Mouse (Mus musculus): ENCODE measurements at regions not wholly inside any gene's neighbourhood (a gene's known extent, or its start where the extent isn't known, plus 50 kb on each side); places are given as distances from the start of the nearest gene placed in this dataset.

- no peak overlapping the region for H3K4me3 ChIP-seq (ENCODE audit: insufficient read depth, low read length)
- TF ChIP-seq POLR2A (IDR thresholded peaks at IDR 0.05; ENCODE audit: extremely low read depth, insufficient read depth, low read length) (no peak), CTCF (IDR thresholded peaks at IDR 0.05; ENCODE audit: extremely low read depth, insufficient read depth, low read length) (no peak)
- no peaks in the 10 kb centered on the region for H3K4me1 ChIP-seq (ENCODE audit: control insufficient read depth, insufficient read depth, low read length)
- H3K27ac ChIP-seq (ENCODE audit: insufficient read depth, low read length), result no peak overlapping the region
Observed at GRCm38 (mm10) chr10:96427407-96427806, 189.4 kb upstream of the Btg1 start.

- TF ChIP-seq POLR2A (IDR thresholded peaks at IDR 0.05; ENCODE audit: extremely low read depth, insufficient read depth, low read length) (no peak), CTCF (IDR thresholded peaks at IDR 0.05; ENCODE audit: extremely low read depth, insufficient read depth, low read length) (no peak)
- Histone ChIP-seq H3K4me1 (ENCODE audit: control insufficient read depth, insufficient read depth, low read length) (no peaks in the 10 kb centered on the region), H3K4me3 (ENCODE audit: insufficient read depth, low read length) (no peak overlapping the region), H3K27ac (ENCODE audit: insufficient read depth, low read length) (no peak overlapping the region)
Observed at GRCm38 (mm10) chr10:96430142-96430541, 186.7 kb upstream of the Btg1 start.

- H3K4me3 ChIP-seq (ENCODE audit: insufficient read depth, low read length), result no peak overlapping the region
- H3K4me1 ChIP-seq (ENCODE audit: control insufficient read depth, insufficient read depth, low read length), result no peaks in the 10 kb centered on the region
- TF ChIP-seq POLR2A (IDR thresholded peaks at IDR 0.05; ENCODE audit: extremely low read depth, insufficient read depth, low read length), result no peak
- no peak for TF ChIP-seq CTCF (IDR thresholded peaks at IDR 0.05; ENCODE audit: extremely low read depth, insufficient read depth, low read length)
- no peak overlapping the region for H3K27ac ChIP-seq (ENCODE audit: insufficient read depth, low read length)
Observed at GRCm38 (mm10) chr10:96435109-96435508, 181.7 kb upstream of the Btg1 start.

GRCm38 (mm10) chr10:96438398-96439103 is 178.3 kb upstream of the Btg1 start:
- TF ChIP-seq POLR2A (IDR thresholded peaks at IDR 0.05; ENCODE audit: extremely low read depth, insufficient read depth, low read length) (no peak), CTCF (IDR thresholded peaks at IDR 0.05; ENCODE audit: extremely low read depth, insufficient read depth, low read length) (no peak)
- no peak overlapping the region for H3K4me3 ChIP-seq (ENCODE audit: insufficient read depth, low read length)
- H3K27ac ChIP-seq (ENCODE audit: insufficient read depth, low read length), result no peak overlapping the region
- no peaks in the 10 kb centered on the region for H3K4me1 ChIP-seq (ENCODE audit: control insufficient read depth, insufficient read depth, low read length)

- TF ChIP-seq POLR2A (IDR thresholded peaks at IDR 0.05; ENCODE audit: extremely low read depth, insufficient read depth, low read length), result no peak
- TF ChIP-seq CTCF (IDR thresholded peaks at IDR 0.05; ENCODE audit: extremely low read depth, insufficient read depth, low read length), result no peak
- H3K27ac ChIP-seq (ENCODE audit: insufficient read depth, low read length), result no peak overlapping the region
- no peak overlapping the region for H3K4me3 ChIP-seq (ENCODE audit: insufficient read depth, low read length)
- H3K4me1 ChIP-seq (ENCODE audit: control insufficient read depth, insufficient read depth, low read length), result no peaks in the 10 kb centered on the region
Observed at GRCm38 (mm10) chr10:96442165-96442564, 174.6 kb upstream of the Btg1 start.

GRCm38 (mm10) chr10:96450266-96450665 is 166.5 kb upstream of the Btg1 start:
- Histone ChIP-seq H3K4me3 (ENCODE audit: insufficient read depth, low read length) (no peak overlapping the region), H3K27ac (ENCODE audit: insufficient read depth, low read length) (no peak overlapping the region), H3K4me1 (ENCODE audit: control insufficient read depth, insufficient read depth, low read length) (no peaks in the 10 kb centered on the region)
- TF ChIP-seq CTCF (IDR thresholded peaks at IDR 0.05; ENCODE audit: extremely low read depth, insufficient read depth, low read length) (no peak), POLR2A (IDR thresholded peaks at IDR 0.05; ENCODE audit: extremely low read depth, insufficient read depth, low read length) (no peak)

GRCm38 (mm10) chr10:96454857-96455256 is 161.9 kb upstream of the Btg1 start:
- TF ChIP-seq CTCF (IDR thresholded peaks at IDR 0.05; ENCODE audit: extremely low read depth, insufficient read depth, low read length), result no peak
- TF ChIP-seq POLR2A (IDR thresholded peaks at IDR 0.05; ENCODE audit: extremely low read depth, insufficient read depth, low read length), result no peak
- Histone ChIP-seq H3K27ac (ENCODE audit: insufficient read depth, low read length) (no peak overlapping the region), H3K4me3 (ENCODE audit: insufficient read depth, low read length) (no peak overlapping the region), H3K4me1 (ENCODE audit: control insufficient read depth, insufficient read depth, low read length) (no peaks in the 10 kb centered on the region)

- no peak overlapping the region for H3K27ac ChIP-seq (ENCODE audit: insufficient read depth, low read length)
- H3K4me3 ChIP-seq (ENCODE audit: insufficient read depth, low read length), result no peak overlapping the region
- no peaks in the 10 kb centered on the region; the same call in 1 of the 2 replicates for H3K4me1 ChIP-seq (ENCODE audit: control insufficient read depth, insufficient read depth, low read length)
- TF ChIP-seq CTCF (IDR thresholded peaks at IDR 0.05; ENCODE audit: extremely low read depth, insufficient read depth, low read length), result no peak
- TF ChIP-seq POLR2A (IDR thresholded peaks at IDR 0.05; ENCODE audit: extremely low read depth, insufficient read depth, low read length), result no peak
Observed at GRCm38 (mm10) chr10:96458551-96458950, 158.3 kb upstream of the Btg1 start.

GRCm38 (mm10) chr10:96459186-96459585 is 157.6 kb upstream of the Btg1 start:
- no peaks in the 10 kb centered on the region; the same call in 1 of the 2 replicates for H3K4me1 ChIP-seq (ENCODE audit: control insufficient read depth, insufficient read depth, low read length)
- TF ChIP-seq POLR2A (IDR thresholded peaks at IDR 0.05; ENCODE audit: extremely low read depth, insufficient read depth, low read length) (no peak), CTCF (IDR thresholded peaks at IDR 0.05; ENCODE audit: extremely low read depth, insufficient read depth, low read length) (no peak)
- H3K4me3 ChIP-seq (ENCODE audit: insufficient read depth, low read length), result no peak overlapping the region
- H3K27ac ChIP-seq (ENCODE audit: insufficient read depth, low read length), result no peak overlapping the region

GRCm38 (mm10) chr10:96460151-96460550 is 156.7 kb upstream of the Btg1 start:
- Histone ChIP-seq H3K4me3 (ENCODE audit: insufficient read depth, low read length) (no peak overlapping the region), H3K27ac (ENCODE audit: insufficient read depth, low read length) (no peak overlapping the region), H3K4me1 (ENCODE audit: control insufficient read depth, insufficient read depth, low read length) (no peaks in the 10 kb centered on the region; the same call in 1 of the 2 replicates)
- no peak for TF ChIP-seq CTCF (IDR thresholded peaks at IDR 0.05; ENCODE audit: extremely low read depth, insufficient read depth, low read length)
- TF ChIP-seq POLR2A (IDR thresholded peaks at IDR 0.05; ENCODE audit: extremely low read depth, insufficient read depth, low read length), result no peak
